Mouse (Mus musculus) urinary bladder, adult 2 months (tissue): ENCODE results near the gene Arpin. TPM values are rescaled to one million over a fixed set of nuclear protein-coding genes. Genes with fewer than 3 reads are reported as not detected.

ENCODE experiments used
- DNase-seq: peaks from one replicate; pipeline ENCODE4 v3.0.0; 2022; ENCODE audit warnings: low spot score
- polyA plus RNA-seq: library from polyadenylated mRNA; depleted of rRNA; stranded (reverse); fragments of >200 nt; gene quantifications from 2 replicates; pipeline ENCODE4 v1.2.3, GENCODE M21; 2012; rRNA removed

Arpin gene
- 21.4 and 21.9 TPM in 2 replicates for polyA plus RNA-seq

GRCm38 (mm10) chr7:79934862-79935510 is at the start of gene Arpin:
TSS of gene Arpin (minus strand) at chr7:79935359.
- DNase-seq, result peak; percentile 58

GRCm38 (mm10) chr7:79975316-79975715 is 40.2 kb upstream of the Arpin start:
- DNase-seq, result no peak

- DNase-seq, result no peak
Measured at GRCm38 (mm10) chr7:79972195-79972594, 37.0 kb upstream of the Arpin start.

- no peak for DNase-seq
Measured at GRCm38 (mm10) chr7:79970336-79970735, 35.2 kb upstream of the Arpin start.

GRCm38 (mm10) chr7:79968326-79968725 is 33.2 kb upstream of the Arpin start:
- no peak for DNase-seq

GRCm38 (mm10) chr7:79961600-79961999 is 26.4 kb upstream of the Arpin start:
- no peak for DNase-seq

GRCm38 (mm10) chr7:79956131-79956530 is 21.0 kb upstream of the Arpin start:
- DNase-seq, result no peak

- DNase-seq, result no peak
Measured at GRCm38 (mm10) chr7:79954890-79955289, 19.7 kb upstream of the Arpin start.

- no peak for DNase-seq
Measured at GRCm38 (mm10) chr7:79951038-79951437, 15.9 kb upstream of the Arpin start.

GRCm38 (mm10) chr7:79950236-79950635 is 15.1 kb upstream of the Arpin start:
- no peak for DNase-seq

GRCm38 (mm10) chr7:79935511-79936205 is 499 bp upstream of the Arpin start:
- peak; percentile 32 for DNase-seq

- DNase-seq, result no peak
Measured at GRCm38 (mm10) chr7:79934461-79934860, 698 bp downstream of the Arpin start.

- no peak for DNase-seq
Measured at GRCm38 (mm10) chr7:79928516-79929052, 6.6 kb downstream of the Arpin start.

GRCm38 (mm10) chr7:79920344-79920983 is 14.7 kb downstream of the Arpin start, which contains the start of gene Ap3s2:
TSS of gene Ap3s2 (minus strand) at chr7:79920649.
- peak; percentile 71 for DNase-seq

GRCm38 (mm10) chr7:79914556-79914955 is 20.6 kb downstream of the Arpin start:
- DNase-seq, result no peak

- DNase-seq, result no peak
Measured at GRCm38 (mm10) chr7:79907356-79907755, 27.8 kb downstream of the Arpin start.

GRCm38 (mm10) chr7:79906914-79907313 is 28.2 kb downstream of the Arpin start:
- DNase-seq, result no peak

- DNase-seq, result no peak
Measured at GRCm38 (mm10) chr7:79905193-79905592, 30.0 kb downstream of the Arpin start.

- DNase-seq, result no peak
Measured at GRCm38 (mm10) chr7:79903160-79903792, 31.9 kb downstream of the Arpin start.

- no peak for DNase-seq
Measured at GRCm38 (mm10) chr7:79900753-79901152, 34.4 kb downstream of the Arpin start.

- DNase-seq, result no peak
Measured at GRCm38 (mm10) chr7:79895225-79895624, 39.9 kb downstream of the Arpin start.

- no peak for DNase-seq
Measured at GRCm38 (mm10) chr7:79894790-79895189, 40.4 kb downstream of the Arpin start.
